Comparison of ENCODE assay signal across 5 mouse cellular contexts in genomic region chr3:59563486-59564006, GRCm38 (mm10).
DNase-seq lines count a peak whose midpoint lies in the region; ATAC-seq and TF ChIP-seq lines count a peak whose summit lies in the region.
"Not testable (repeated sequence)": the region's sequence is repeated elsewhere in the genome, so short reads cannot be mapped to it uniquely, and the experiment has no call there.

No protein-coding gene starts in this region.

- TF ChIP-seq POLR2A in ES-Bruce4 (IDR thresholded peaks at IDR 0.05; ENCODE audit: insufficient read depth, low read length), result not testable (repeated sequence)

- H3K9me3 ChIP-seq in ES-Bruce4 (replicated peaks; ENCODE audit: control insufficient read depth, insufficient read depth, low read length, poor library complexity, severe bottlenecking); ES-E14 (ENCODE audit: control insufficient read depth, insufficient read depth, low read depth, low read length); intestine, embryonic 15.5 days; intestine, postnatal 0 days (ENCODE audit: control insufficient read depth): not testable (repeated sequence)

- ATAC-seq in intestine, embryonic 15.5 days, result peak; percentile 91
- peak; percentile 47; the same call in 1 of the 2 replicates for ATAC-seq in intestine, postnatal 0 days

- H3K4me2 ChIP-seq in intestine, embryonic 15.5 days (replicated peaks); intestine, postnatal 0 days (replicated peaks; ENCODE audit: low read depth): not testable (repeated sequence)

- TF ChIP-seq CTCF in ES-Bruce4 (IDR thresholded peaks at IDR 0.05; ENCODE audit: low read depth, low read length); intestine, postnatal 0 days (IDR thresholded peaks at IDR 0.05; ENCODE audit: low read depth): not testable (repeated sequence)

- not testable (repeated sequence) for H3K36me3 ChIP-seq in ES-Bruce4 (ENCODE audit: control insufficient read depth, insufficient read depth, low read length, poor library complexity, severe bottlenecking); ES-E14 (ENCODE audit: control insufficient read depth, insufficient read depth, low read length, poor library complexity, severe bottlenecking); intestine, embryonic 15.5 days; intestine, postnatal 0 days (ENCODE audit: control insufficient read depth, insufficient read depth)

- TF ChIP-seq EP300 in ES-Bruce4 (IDR thresholded peaks at IDR 0.05; ENCODE audit: insufficient read depth, low read depth, low read length), result peak; percentile 72

- not testable (repeated sequence) for H3K4me1 ChIP-seq in ES-Bruce4 (ENCODE audit: control insufficient read depth, insufficient read depth, low read length); ES-E14 (ENCODE audit: control insufficient read depth in 2 of 2, insufficient read depth in 2 of 2, low read length in 2 of 2, poor library complexity in 1 of 2); intestine, embryonic 15.5 days (replicated peaks); intestine, postnatal 0 days (replicated peaks; ENCODE audit: control insufficient read depth, insufficient read depth, low read length)

- not testable (repeated sequence) for H3K9ac ChIP-seq in ES-Bruce4 (ENCODE audit: low read depth, poor library complexity, severe bottlenecking); ES-E14 (ENCODE audit: insufficient read depth, low read depth, low read length, poor library complexity, severe bottlenecking); intestine, embryonic 15.5 days; intestine, postnatal 0 days (ENCODE audit: low read depth, low read length)

- H3K27me3 ChIP-seq in ES-Bruce4 (ENCODE audit: control insufficient read depth, insufficient read depth, low read length, poor library complexity, severe bottlenecking); intestine, embryonic 15.5 days (replicated peaks); intestine, postnatal 0 days (replicated peaks; ENCODE audit: control insufficient read depth, insufficient read depth, low read length): not testable (repeated sequence)

- DNase-seq in ES-E14 (ENCODE audit: low read depth, low spot score) (peak; percentile 28), WW6 (ENCODE audit: low read depth, low spot score) (peak; percentile 20)

- WGBS in intestine, embryonic 15.5 days, result 46% methylated on average over 3 of the region's 3 CpGs
- WGBS in intestine, postnatal 0 days, result 51% methylated on average over 3 of the region's 3 CpGs

- not testable (repeated sequence) for H3K4me3 ChIP-seq in ES-Bruce4 (ENCODE audit: low read depth, low read length); ES-E14 (ENCODE audit: insufficient read depth in 1 of 2, low read depth in 1 of 2, low read length in 2 of 2, poor library complexity in 1 of 2, severe bottlenecking in 1 of 2); intestine, embryonic 15.5 days (replicated peaks); intestine, postnatal 0 days (ENCODE audit: low read depth, low read length)

- in situ Hi-C loops in ES-E14 (cut with MboI; ENCODE audit: low sequenced_read_pairs in 2 of 2, unreplicated experiment in 2 of 2), result not testable (repeated sequence)

- H3K27ac ChIP-seq in ES-Bruce4 (ENCODE audit: insufficient read depth, low read length); ES-E14 (ENCODE audit: insufficient read depth, low read depth, low read length, poor library complexity, severe bottlenecking); intestine, embryonic 15.5 days; intestine, postnatal 0 days (ENCODE audit: low read depth, low read length): not testable (repeated sequence)
